In genomic region chr5:146848936-146849582, GRCm38 (mm10) we compare ENCODE assay signal across 25 mouse cellular contexts. TPM values are rescaled to one million over a fixed set of nuclear protein-coding genes. Genes with fewer than 3 reads are reported as not detected.
A peak's percentile ranks its signal among the peaks of the same experiment; 100 is the strongest.
DNase-seq lines count a peak whose midpoint lies in the region; ATAC-seq lines count a peak whose summit lies in the region.
"Had no signal": no experiment of that assay in that cellular context is flagged by ENCODE, and none has a peak within 500 bp of the region (broad histone marks: within the 10 kb centered on the region; RNA-seq: fewer than 3 reads in every experiment).

No protein-coding gene starts in this region.

- DNase-seq in lung, adult 18-20 months = peak; percentile 67 to 74
- DNase-seq in lung, postnatal 14 days = no peak
- peak; percentile 56 for DNase-seq in 416B (ENCODE audit: low read depth)
- peak; percentile 61 for DNase-seq in lung, postnatal 25 days (ENCODE audit: low spot score)
- DNase-seq in kidney, adult 8-10 months = no peak
- no peak for DNase-seq in liver, embryonic 11.5 days (ENCODE audit: low spot score)
- DNase-seq in left cerebral cortex, adult 9 months (ENCODE audit: low spot score in 2 of 2) = no peak
- DNase-seq: adrenal gland, adult 2 months; adrenal gland, postnatal 14 days; cerebellum, adult 11 months; cerebellum, adult 2 months; cerebellum, adult 9-11 months; cerebellum, postnatal 25 days; embryo, embryonic 11 days; heart, adult 2 months had no signal

- ATAC-seq in lung, embryonic 16.5 days (ENCODE audit: low read depth) = peak; percentile 11
- no peak for ATAC-seq in liver, embryonic 11.5 days (replicated peaks; ENCODE audit: low FRiP score)
- ATAC-seq: CD4-positive, CD25-positive, alpha-beta regulatory T cell, adult 4 months; forebrain, embryonic 15.5 days had no signal

- no peaks in the 10 kb centered on the region for H3K9me3 ChIP-seq in lung, embryonic 16.5 days (ENCODE audit: control insufficient read depth, low read length)
- no peaks in the 10 kb centered on the region for H3K9me3 ChIP-seq in liver, embryonic 11.5 days (ENCODE audit: control insufficient read depth, low read length)
- H3K9me3 ChIP-seq: embryonic facial prominence, embryonic 10.5 days; embryonic facial prominence, embryonic 13.5 days; forebrain, embryonic 12.5 days; forebrain, embryonic 15.5 days; heart, embryonic 10.5 days; hindbrain, embryonic 12.5 days; hindbrain, embryonic 15.5 days had no signal

- peaks cover 22% of the 10 kb centered on the region for H3K4me1 ChIP-seq in lung, embryonic 16.5 days (replicated peaks; ENCODE audit: control insufficient read depth, insufficient read depth, low read length)
- peaks cover 3% of the 10 kb centered on the region; the same call in 1 of the 2 replicates for H3K4me1 ChIP-seq in liver, embryonic 11.5 days (replicated peaks; ENCODE audit: control insufficient read depth, insufficient read depth, low read length)

- H3K36me3 ChIP-seq in lung, embryonic 16.5 days (ENCODE audit: control insufficient read depth, insufficient read depth, low read length) = no peaks in the 10 kb centered on the region
- no peaks in the 10 kb centered on the region for H3K36me3 ChIP-seq in liver, embryonic 11.5 days (ENCODE audit: control insufficient read depth, insufficient read depth, low read length)
- H3K36me3 ChIP-seq: embryonic facial prominence, embryonic 13.5 days; forebrain, embryonic 12.5 days; forebrain, embryonic 15.5 days; heart, embryonic 10.5 days; hindbrain, embryonic 12.5 days; hindbrain, embryonic 15.5 days had no signal

- H3K27me3 ChIP-seq in lung, embryonic 16.5 days (ENCODE audit: control insufficient read depth, insufficient read depth, low read depth, low read length) = no peaks in the 10 kb centered on the region
- H3K27me3 ChIP-seq in liver, embryonic 11.5 days (replicated peaks; ENCODE audit: control insufficient read depth, insufficient read depth, low read length) = peaks cover 14% of the 10 kb centered on the region
- H3K27me3 ChIP-seq: embryonic facial prominence, embryonic 13.5 days; forebrain, embryonic 12.5 days; forebrain, embryonic 15.5 days; hindbrain, embryonic 12.5 days; hindbrain, embryonic 15.5 days had no signal

- no peak overlapping the region for H3K4me2 ChIP-seq in lung, embryonic 16.5 days (ENCODE audit: low read depth, low read length)
- no peak overlapping the region for H3K4me2 ChIP-seq in liver, embryonic 11.5 days
- H3K4me2 ChIP-seq: embryonic facial prominence, embryonic 13.5 days; forebrain, embryonic 12.5 days; forebrain, embryonic 15.5 days; hindbrain, embryonic 12.5 days; hindbrain, embryonic 15.5 days had no signal

- no peak overlapping the region for H3K9ac ChIP-seq in lung, embryonic 16.5 days (ENCODE audit: low read length)
- H3K9ac ChIP-seq in liver, embryonic 11.5 days (ENCODE audit: low read depth, low read length) = no peak overlapping the region
- H3K9ac ChIP-seq: embryonic facial prominence, embryonic 13.5 days; forebrain, embryonic 12.5 days; forebrain, embryonic 15.5 days; hindbrain, embryonic 12.5 days; hindbrain, embryonic 15.5 days had no signal

- no peak overlapping the region for H3K4me3 ChIP-seq in lung, embryonic 16.5 days (ENCODE audit: low read length)
- H3K4me3 ChIP-seq in liver, embryonic 11.5 days (ENCODE audit: low read depth, low read length) = no peak overlapping the region
- H3K4me3 ChIP-seq: embryonic facial prominence, embryonic 10.5 days; embryonic facial prominence, embryonic 13.5 days; erythroblast, embryonic 14.5 days; forebrain, embryonic 12.5 days; forebrain, embryonic 15.5 days; heart, adult 2 months; heart, embryonic 10.5 days; hindbrain, embryonic 12.5 days; hindbrain, embryonic 15.5 days had no signal

- WGBS in lung, embryonic 16.5 days = 62% methylated on average over 4 of the region's 4 CpGs
- WGBS in liver, embryonic 11.5 days = 80% methylated on average over 4 of the region's 4 CpGs

- peak overlapping the region; percentile 58 for H3K27ac ChIP-seq in lung, embryonic 16.5 days (ENCODE audit: low read length)
- H3K27ac ChIP-seq in liver, embryonic 11.5 days (ENCODE audit: low read depth, low read length) = no peak overlapping the region
- H3K27ac ChIP-seq: embryonic facial prominence, embryonic 10.5 days; embryonic facial prominence, embryonic 13.5 days; forebrain, embryonic 12.5 days; forebrain, embryonic 15.5 days; heart, adult 2 months; heart, embryonic 10.5 days; hindbrain, embryonic 12.5 days; hindbrain, embryonic 15.5 days had no signal

RNA-seq across cellular contexts. Expression of gene Rasl11a, which starts 4.2 kb away (rescaled TPM):
- 30.0 and 33.9 TPM in 2 replicates for polyA plus RNA-seq in lung, embryonic 16.5 days (2015; fragmentation: Nextera tagmentation; extraction: Ambion mirVana)
- 4.3 and 4.9 TPM in 2 replicates for polyA plus RNA-seq in liver, embryonic 11.5 days (2014; fragmentation: Nextera tagmentation; extraction: Ambion mirVana)

RNA-seq across cellular contexts. Expression of gene Rpl21, which starts 16.4 kb away (rescaled TPM):
- polyA plus RNA-seq in lung, embryonic 16.5 days (2015; fragmentation: Nextera tagmentation; extraction: Ambion mirVana) = 510 and 546 TPM in 2 replicates
- 719 and 772 TPM in 2 replicates for polyA plus RNA-seq in liver, embryonic 11.5 days (2014; fragmentation: Nextera tagmentation; extraction: Ambion mirVana)

RNA-seq across cellular contexts. Expression of gene Usp12, which starts 54.3 kb away (rescaled TPM):
- polyA plus RNA-seq in lung, embryonic 16.5 days (2015; fragmentation: Nextera tagmentation; extraction: Ambion mirVana) = 17.0 and 17.2 TPM in 2 replicates
- polyA plus RNA-seq in liver, embryonic 11.5 days (2014; fragmentation: Nextera tagmentation; extraction: Ambion mirVana) = 11.1 and 12.8 TPM in 2 replicates

Comparison
In these comparisons a context has a peak if more than half of its experiments do, and no peak if none do; other contexts are left out.
1. DNase-seq: peak in lung, adult 18-20 months (2 of 2), 416B (single experiment) and lung, postnatal 25 days (single experiment); none in lung, postnatal 14 days (single experiment), kidney, adult 8-10 months (0 of 2), liver, embryonic 11.5 days (single experiment) and left cerebral cortex, adult 9 months (0 of 2).